Mouse (Mus musculus) adrenal gland, adult (tissue): ENCODE results near the gene Suds3.

Source experiments
- DNase-seq, 2 experiments: peaks; one replicate each; pipeline ENCODE4 v3.0.0; 2022 to 2023; ENCODE audit warnings: low spot score in 1 of 2; ENCODE audit not compliant: inconsistent age in 2 of 2

Gene Suds3

GRCm38 (mm10) chr5:117137011-117137410, 21.1 kb upstream of the Suds3 start:
- no peak for DNase-seq

GRCm38 (mm10) chr5:117136570-117136969, 20.7 kb upstream of the Suds3 start:
- DNase-seq, result no peak

DNA sequence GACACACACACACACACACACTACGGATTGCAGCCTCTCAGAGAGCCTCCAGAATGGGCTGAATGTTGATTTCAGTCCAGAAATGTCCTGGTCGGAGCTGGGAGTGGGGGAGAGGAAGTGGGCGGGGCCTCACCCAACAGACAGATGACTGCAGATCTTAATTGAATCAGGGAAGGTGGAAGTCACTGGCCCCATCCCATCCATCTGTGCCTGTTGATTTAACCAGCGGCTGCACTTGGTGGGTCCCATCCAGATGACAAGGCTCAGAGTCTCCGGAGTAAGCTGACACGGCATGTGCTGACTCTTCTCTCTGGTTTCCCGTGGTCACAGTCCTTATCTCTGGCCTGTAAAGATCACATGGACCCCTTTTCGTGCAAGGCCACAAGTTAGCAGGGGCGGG, 20.0 kb upstream of the Suds3 start:
- DNase-seq, result peak; percentile 50 to 66

DNA sequence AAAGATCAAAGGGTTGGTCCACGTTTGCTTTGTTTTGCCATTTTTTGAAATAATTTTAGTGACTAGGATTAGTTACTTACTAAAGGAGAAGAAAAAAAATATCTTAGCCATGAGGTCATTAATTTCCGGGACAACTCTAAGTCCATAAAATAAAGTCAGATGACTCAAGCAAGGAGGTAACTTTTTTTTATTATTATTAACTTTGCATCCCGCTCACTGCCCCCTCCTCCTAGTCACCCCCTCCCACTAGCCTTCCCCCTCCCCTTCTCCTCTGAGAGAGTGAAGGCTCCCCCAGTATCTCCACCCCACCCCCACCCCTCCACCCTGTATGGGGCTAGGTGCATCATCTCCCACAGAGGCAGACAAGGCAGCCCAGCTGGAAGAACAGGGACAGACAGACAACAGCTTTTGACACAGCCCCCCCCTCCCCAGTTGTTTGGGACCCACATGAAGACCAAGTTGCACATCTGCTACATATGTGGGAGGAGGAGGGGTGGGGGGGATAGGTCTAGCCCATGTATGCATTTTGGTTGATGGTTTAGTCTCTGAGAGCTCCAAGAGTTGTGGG, 19.1 kb upstream of the Suds3 start:
- DNase-seq, result peak in 1 of 2 experiments; percentile 86

DNA sequence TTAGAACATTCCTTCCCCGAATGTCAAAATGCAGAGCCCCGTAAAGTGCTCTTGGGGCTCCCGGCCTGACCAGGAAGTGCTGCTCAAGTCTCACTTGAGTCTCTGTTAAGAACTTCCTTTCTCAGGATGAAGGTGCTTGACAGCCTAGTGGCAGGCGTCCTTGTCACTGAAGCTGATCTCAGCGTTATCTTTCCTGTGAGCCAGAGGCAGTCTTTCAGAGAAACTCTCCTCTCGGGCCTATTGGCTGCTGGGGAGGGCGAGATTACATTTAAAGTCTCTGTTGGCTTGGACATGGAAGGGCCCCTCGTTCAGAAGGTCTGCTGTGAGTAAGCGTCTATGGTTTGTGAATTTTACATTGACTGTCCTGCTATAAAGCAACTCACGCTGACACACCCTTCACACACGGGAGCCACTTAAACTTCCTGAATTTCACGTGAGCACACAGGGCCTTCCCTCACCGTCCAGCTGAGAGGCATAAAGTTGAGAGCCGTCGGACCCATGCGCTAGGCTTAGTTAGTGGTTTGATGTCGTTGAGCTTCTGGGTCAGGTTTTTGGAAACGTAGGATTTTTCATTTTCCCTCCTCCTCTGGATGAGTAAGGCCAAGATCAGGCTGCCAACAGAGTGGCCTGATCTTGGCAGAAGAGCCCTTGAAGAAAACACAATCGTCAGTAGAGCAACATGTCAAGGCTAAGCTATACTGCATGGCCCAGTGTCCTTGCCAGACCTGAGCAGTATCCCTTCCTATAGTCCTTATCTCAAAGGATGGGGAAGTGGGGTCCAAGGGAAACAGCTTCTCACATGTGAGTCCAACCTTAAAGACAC, 18.4 kb upstream of the Suds3 start:
- peak; percentile 64 to 74 for DNase-seq

DNA sequence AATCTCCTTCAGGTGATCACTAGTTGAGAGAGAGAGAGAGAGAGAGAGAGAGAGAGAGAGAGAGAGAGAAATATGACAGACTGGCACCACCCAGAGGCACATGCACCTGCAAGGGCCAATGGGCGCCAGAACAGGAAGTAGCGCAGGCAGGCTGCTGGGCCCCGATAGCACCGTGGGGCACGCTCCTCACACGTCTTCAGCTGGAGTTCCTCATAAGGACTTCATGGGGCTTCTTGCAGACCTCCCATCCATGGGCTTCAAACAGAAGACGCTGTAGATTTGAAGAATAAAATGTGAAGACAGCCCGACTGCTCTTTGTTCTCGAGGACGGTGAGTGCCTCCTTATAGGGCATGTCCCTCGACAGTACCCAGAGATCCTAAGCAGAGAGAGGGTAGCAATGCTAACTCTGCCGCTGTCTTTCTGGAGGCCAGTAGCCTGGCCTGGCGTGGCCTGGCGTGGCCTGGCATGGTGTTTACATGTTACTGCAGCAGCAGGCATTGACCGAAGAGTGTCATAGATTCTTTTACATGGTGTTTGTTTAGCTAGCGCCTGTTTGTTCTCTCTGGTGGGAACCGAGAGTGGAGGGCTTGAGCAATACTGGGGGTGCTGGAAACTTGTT, 17.6 kb upstream of the Suds3 start:
- no peak for DNase-seq

DNA sequence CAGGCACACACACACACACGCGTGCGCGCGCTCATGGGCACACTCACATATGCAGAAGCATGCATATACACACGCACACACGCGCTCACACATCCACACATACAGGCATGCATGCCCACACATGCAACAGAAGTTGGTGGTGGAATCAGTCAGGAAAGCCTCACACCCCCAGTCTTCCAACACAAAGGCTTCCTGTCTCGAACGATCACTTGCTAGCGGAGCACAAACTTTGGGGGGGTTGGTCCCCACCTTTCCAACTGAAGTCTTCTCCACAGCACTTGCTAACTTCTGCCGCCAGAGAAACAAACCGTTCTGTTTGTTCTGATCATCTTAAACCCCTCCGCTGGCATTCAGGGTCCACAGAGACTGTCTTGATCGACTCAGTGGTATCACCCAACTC, 14.8 kb upstream of the Suds3 start:
- DNase-seq, result no peak

DNA sequence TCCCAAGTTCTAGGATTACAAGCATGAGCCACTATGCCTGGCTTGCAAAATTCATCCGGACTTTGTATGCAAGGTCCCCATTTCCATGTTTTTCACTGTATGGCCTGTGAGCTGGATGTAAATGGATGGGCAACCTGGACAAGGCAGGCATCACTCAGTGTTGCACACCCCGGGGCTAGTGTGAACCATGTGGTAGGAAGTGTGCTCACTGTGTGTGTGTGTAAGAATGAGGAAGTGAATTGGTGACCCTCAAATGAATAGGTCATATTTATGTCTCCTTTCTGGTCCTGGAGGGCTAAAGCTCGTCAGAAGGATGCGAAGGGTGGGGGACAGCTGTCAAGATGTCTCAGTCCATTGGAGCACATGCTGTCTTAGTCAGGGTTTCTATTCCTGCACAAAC, 11.1 kb upstream of the Suds3 start:
- DNase-seq, result no peak

GRCm38 (mm10) chr5:117125482-117126346, 9.8 kb upstream of the Suds3 start:
- no peak for DNase-seq

- no peak for DNase-seq
Observed at GRCm38 (mm10) chr5:117123840-117124239, 7.9 kb upstream of the Suds3 start.

- no peak for DNase-seq
Observed at GRCm38 (mm10) chr5:117123102-117123501, 7.2 kb upstream of the Suds3 start.

DNA sequence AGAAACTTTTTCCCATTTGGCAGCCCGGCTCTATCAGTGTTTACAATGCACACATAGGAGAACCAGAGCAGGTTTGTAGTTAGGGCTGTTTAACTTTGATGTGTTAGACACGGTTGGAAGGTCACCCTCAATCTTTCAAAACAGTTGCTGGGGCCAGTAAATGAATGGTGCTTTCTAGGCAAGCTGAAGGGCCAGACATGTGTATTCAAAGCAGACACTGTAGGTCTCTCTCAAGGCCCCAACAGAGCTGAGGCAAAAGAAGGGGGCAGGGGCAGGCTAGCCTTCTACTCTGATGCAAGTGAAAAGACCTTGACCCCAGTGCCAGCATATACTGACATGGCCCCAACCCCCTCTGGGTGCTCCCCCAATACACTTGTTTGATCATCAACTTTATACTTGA, 5.7 kb upstream of the Suds3 start:
- DNase-seq, result peak in 1 of 2 experiments; percentile 76

DNA sequence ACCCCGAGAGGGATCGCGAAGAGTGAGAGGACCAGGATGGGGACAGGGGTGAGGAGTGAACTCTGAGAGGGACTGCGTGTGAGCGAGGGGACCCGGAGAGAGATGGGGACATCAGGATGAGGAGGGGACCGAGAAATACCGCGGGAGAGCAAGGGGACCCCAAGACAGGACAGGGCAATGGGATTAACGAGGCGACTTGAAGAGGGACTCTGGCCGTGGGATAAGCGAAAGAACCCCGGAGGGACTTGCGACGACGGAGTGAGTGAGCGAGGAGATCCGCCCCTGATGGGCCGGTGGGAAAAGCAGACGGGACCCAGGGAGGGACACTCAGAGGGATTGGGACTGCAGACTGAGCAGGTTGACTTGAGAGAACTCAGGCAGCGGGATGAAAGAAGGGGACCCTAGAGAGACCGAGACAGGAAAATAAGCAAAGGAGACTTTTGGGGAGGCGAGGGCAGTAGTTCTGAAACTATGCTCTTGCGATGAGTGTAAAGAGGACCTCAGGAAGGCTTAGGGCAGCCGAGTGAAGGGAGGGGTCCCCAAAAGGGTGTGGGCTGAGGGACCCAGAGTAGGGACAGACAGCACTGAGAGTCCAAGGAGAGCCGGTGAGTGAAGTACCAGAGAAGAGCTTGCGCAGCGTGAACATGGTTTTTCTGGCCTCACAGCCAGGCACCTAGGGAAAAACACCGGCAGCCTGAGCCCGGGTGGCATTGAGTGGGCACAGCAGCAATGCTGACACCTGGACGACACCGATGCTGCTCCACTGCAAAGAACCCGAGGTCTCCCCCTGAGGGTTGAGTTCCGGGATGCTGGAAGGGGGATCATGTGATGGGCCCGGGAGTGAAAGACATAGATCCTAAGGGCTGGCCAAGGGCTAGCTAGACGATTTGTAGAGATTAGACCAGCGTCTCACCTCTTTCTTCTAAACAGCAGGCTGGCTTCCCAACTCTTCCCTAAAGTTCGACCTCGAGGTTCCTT, 4.9 kb upstream of the Suds3 start:
- DNase-seq, result peak; percentile 43 to 81

DNA sequence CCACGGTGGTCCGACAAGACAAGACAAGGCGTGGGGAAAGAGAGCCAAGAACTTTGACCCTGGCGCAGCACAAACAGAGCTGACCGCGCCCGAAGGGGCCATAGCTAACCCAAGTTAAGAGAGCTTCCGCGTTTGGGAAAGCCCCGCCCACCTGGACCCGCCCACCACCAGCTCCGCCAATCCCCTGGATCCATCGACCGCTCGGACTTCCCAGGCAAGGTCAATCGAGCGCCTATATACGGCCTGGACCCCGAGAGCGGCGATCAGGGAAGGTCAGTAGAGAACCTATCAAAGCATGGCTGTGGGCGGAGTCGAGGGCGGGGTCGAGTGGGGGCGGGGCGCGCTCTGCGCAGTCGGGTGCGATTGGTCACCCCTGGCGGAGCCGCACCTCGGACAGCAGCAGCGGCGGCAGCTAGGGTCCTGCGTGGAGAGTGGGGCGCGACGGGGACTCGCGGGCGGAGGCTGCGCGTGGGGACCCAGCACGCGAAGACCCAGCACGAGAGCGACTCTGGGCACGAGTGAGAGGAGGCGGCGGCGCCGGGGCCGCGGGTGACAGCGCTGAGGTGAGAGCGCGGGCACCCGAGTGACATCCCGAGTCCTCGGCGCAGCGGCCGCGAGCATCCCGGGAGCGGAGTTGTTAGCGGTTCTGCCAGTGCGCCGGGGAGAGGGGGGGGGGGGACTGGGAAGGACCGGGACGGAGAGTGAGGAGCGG, 4.0 kb upstream of the Suds3 start, which contains the start of gene Taok3:
TSS of gene Taok3 (plus strand) at position 353 of the 712 bp plus-strand sequence.
- peak; percentile 99 to 100 for DNase-seq

GRCm38 (mm10) chr5:117118850-117119249, 2.9 kb upstream of the Suds3 start:
- peak in 1 of 2 experiments; percentile 56 for DNase-seq

GRCm38 (mm10) chr5:117118220-117118619, 2.3 kb upstream of the Suds3 start:
- no peak for DNase-seq

- no peak for DNase-seq
Observed at GRCm38 (mm10) chr5:117117716-117118115, 1.8 kb upstream of the Suds3 start.

GRCm38 (mm10) chr5:117117241-117117640, 1.3 kb upstream of the Suds3 start:
- peak in 1 of 2 experiments; percentile 81 for DNase-seq

DNA sequence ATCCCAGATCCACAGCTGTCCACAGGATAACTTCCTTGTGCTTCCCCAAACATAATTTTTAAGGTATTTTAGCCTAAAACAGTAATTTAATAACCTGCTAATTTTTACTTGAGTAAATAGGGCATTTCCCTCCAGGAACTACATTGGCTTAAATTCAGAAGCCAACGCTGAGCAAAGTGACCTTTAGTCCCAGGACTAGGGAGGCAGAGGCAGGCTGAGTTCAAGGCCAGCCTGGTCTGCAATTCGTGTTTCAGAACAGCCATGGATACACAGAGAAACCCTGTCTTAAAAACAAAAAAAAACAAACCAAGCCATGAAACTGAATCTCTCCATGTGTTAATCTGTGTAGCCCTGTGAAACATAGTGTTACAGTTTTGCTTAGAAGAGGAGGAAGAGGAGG, 747 bp upstream of the Suds3 start:
- DNase-seq, result peak; percentile 51 to 71
